Mouse (Mus musculus) heart, adult 2 months (tissue): ENCODE measurements around the gene Pofut2.

Experiments
- CTCF ChIP-seq: fragments of 200-600 bp; IDR thresholded peaks from 2 replicates; pipeline ENCODE4 v1.8.1; 2022; ENCODE audit warnings: antibody characterized with exemption, mild to moderate bottlenecking, moderate library complexity
- EP300 ChIP-seq: fragments of 200-500 bp; IDR thresholded peaks from 2 replicates; pipeline ENCODE4 v1.6.1; 2011; ENCODE audit warnings: low read depth, low read length, control low read depth; ENCODE audit not compliant: insufficient read depth
- POLR2A ChIP-seq: fragments of 200-500 bp; IDR thresholded peaks from 2 replicates; pipeline ENCODE4 v1.6.1; 2011; ENCODE audit warnings: mild to moderate bottlenecking, low read depth, low read length, control low read depth; ENCODE audit not compliant: insufficient read depth

GRCm38 (mm10) chr10:77260166-77260875 lies 1.3 kb downstream of the Pofut2 start:
- TF ChIP-seq EP300 (no peak), CTCF (no peak), POLR2A (no peak)
